Mouse (Mus musculus) left cerebral cortex, adult 2 months (tissue): Measurements from ENCODE around the gene Eef2kmt. TPM values are rescaled to one million over a fixed set of nuclear protein-coding genes. Genes with fewer than 3 reads are reported as not detected.

Experiments
- DNase-seq, 2 experiments: peaks; one replicate each; pipeline ENCODE4 v3.0.0; 2021 to 2022; ENCODE audit warnings: low spot score in 2 of 2, mixed read lengths in 1 of 2; ENCODE audit errors: extremely low spot score in 1 of 2
- H3K27ac ChIP-seq: fragments of 200-600 bp; 2 replicates; pipeline ENCODE4 v1.8.1; 2022
- H3K4me3 ChIP-seq: fragments of 200-600 bp; 2 replicates; pipeline ENCODE4 v1.8.1; 2022
- CTCF ChIP-seq: fragments of 200-600 bp; IDR thresholded peaks from 2 replicates; pipeline ENCODE4 v1.8.1; 2022; ENCODE audit warnings: antibody characterized with exemption, mild to moderate bottlenecking, moderate library complexity
- intact Hi-C: fragments of 180-260 bp; cut with DNase I; formaldehyde crosslinking; loops from one replicate; pipeline ENCODE4 v1.15.1; 2025
- microRNA-seq, 2 experiments: library from miRNA; unstranded; fragments of <30 nt; microRNA quantifications; one replicate each; pipeline ENCODE4 v1.2.0; 2021
- total RNA-seq, 2 experiments: library from RNA; stranded (reverse); gene quantifications; 2 replicates each; pipeline ENCODE4 v1.2.3; 2021

Eef2kmt gene
- total RNA-seq, 2 experiments from 2014 or later: 2.0 to 4.7 TPM

GRCm38 (mm10) chr16:5217341-5218133 is 38.2 kb downstream of the Eef2kmt start:
- Histone ChIP-seq H3K4me3 (no peak overlapping the region), H3K27ac (no peak overlapping the region)
- no peak for TF ChIP-seq CTCF
- DNase-seq: no peak
- intact Hi-C loops: no loop called here

- TF ChIP-seq CTCF: no peak
- no peak overlapping the region for H3K4me3 ChIP-seq
- intact Hi-C loops: no loop called here
- no peak for DNase-seq
- H3K27ac ChIP-seq: no peak overlapping the region
Measured at GRCm38 (mm10) chr16:5216686-5217085, 39.1 kb downstream of the Eef2kmt start.

- H3K4me3 ChIP-seq: no peak overlapping the region
- no peak for DNase-seq
- intact Hi-C loops: no loop called here
- no peak overlapping the region for H3K27ac ChIP-seq
- TF ChIP-seq CTCF: no peak
Measured at GRCm38 (mm10) chr16:5214126-5214525, 41.7 kb downstream of the Eef2kmt start.

GRCm38 (mm10) chr16:5212150-5212549 is 43.6 kb downstream of the Eef2kmt start:
- no peak for TF ChIP-seq CTCF
- H3K4me3 ChIP-seq: no peak overlapping the region
- DNase-seq: no peak
- intact Hi-C loops: no loop called here
- no peak overlapping the region for H3K27ac ChIP-seq

GRCm38 (mm10) chr16:5210365-5210764 is 45.4 kb downstream of the Eef2kmt start:
- intact Hi-C loops: no loop called here
- Histone ChIP-seq H3K4me3 (no peak overlapping the region), H3K27ac (no peak overlapping the region)
- DNase-seq: no peak
- TF ChIP-seq CTCF: no peak

- Histone ChIP-seq H3K4me3 (no peak overlapping the region), H3K27ac (no peak overlapping the region)
- no peak for DNase-seq
- no peak for TF ChIP-seq CTCF
- intact Hi-C loops: no loop called here
Measured at GRCm38 (mm10) chr16:5206051-5206450, 49.7 kb downstream of the Eef2kmt start.

GRCm38 (mm10) chr16:5205431-5205970 is 50.3 kb downstream of the Eef2kmt start:
- no peak for DNase-seq
- H3K4me3 ChIP-seq: no peak overlapping the region
- intact Hi-C loops: no loop called here
- H3K27ac ChIP-seq: no peak overlapping the region
- no peak for TF ChIP-seq CTCF

- TF ChIP-seq CTCF: no peak
- DNase-seq: peak; percentile 77 to 82
- intact Hi-C loops: loop anchor here (2.0 to 5.0 kb wide), 4 partner anchors 29 to 331 kb away; partner anchors contain the start of genes Alg1 and Ubn1
- Histone ChIP-seq H3K27ac (peak within 1 kb of the TSS; percentile 83), H3K4me3 (peak within 1 kb of the TSS; percentile 96)
Measured at GRCm38 (mm10) chr16:5203668-5204433, 51.9 kb downstream of the Eef2kmt start, which contains the start of gene Nagpa. Gene Nagpa (minus strand): TSS chr16:5204012.

- peak overlapping the region; percentile 96 for H3K4me3 ChIP-seq
- DNase-seq: peak in 1 of 2 experiments; percentile 40
- H3K27ac ChIP-seq: peak overlapping the region; percentile 83
- intact Hi-C loops: loop anchor here (2.0 to 5.0 kb wide), 4 partner anchors 30 to 332 kb away; partner anchors contain the start of genes Alg1 and Ubn1
- TF ChIP-seq CTCF: no peak
Measured at GRCm38 (mm10) chr16:5203200-5203599, 52.6 kb downstream of the Eef2kmt start.

GRCm38 (mm10) chr16:5202681-5203080 is 53.1 kb downstream of the Eef2kmt start:
- peak; percentile 77 for TF ChIP-seq CTCF
- H3K4me3 ChIP-seq: peak overlapping the region; percentile 96
- no peak overlapping the region for H3K27ac ChIP-seq
- intact Hi-C loops: loop anchor here (1.0 to 5.0 kb wide), 5 partner anchors 30 to 332 kb away; partner anchors contain the start of genes Alg1 and Ubn1
- DNase-seq: peak; percentile 46 to 54

GRCm38 (mm10) chr16:5195080-5195479 is 60.7 kb downstream of the Eef2kmt start:
- intact Hi-C loops: no loop called here
- TF ChIP-seq CTCF: peak; percentile 73
- H3K4me3 ChIP-seq: no peak overlapping the region
- no peak overlapping the region for H3K27ac ChIP-seq
- DNase-seq: peak in 1 of 2 experiments; percentile 45

Small RNAs within 50 kb of the gene (microRNA-seq; reads per million reads assigned to microRNA genes)
- gene Gm23689: 0 reads per million in 2 experiments
- gene Gm26095: 0 reads per million in 2 experiments
- 0 reads per million in 2 experiments for gene Mir6364

Other genes with a start within 250 kb of the Eef2kmt start
- gene Smim22, start 248.7 kb downstream of the Eef2kmt start, total RNA-seq: not detected
- gene Rogdi, start 242.4 kb downstream of the Eef2kmt start, total RNA-seq: 100 to 1,000 TPM; 209 to 213 TPM
- gene Glyr1, start 206.1 kb downstream of the Eef2kmt start, total RNA-seq: 100 to 1,000 TPM; 139 to 146 TPM
- gene Ubn1, start 205.9 kb downstream of the Eef2kmt start, total RNA-seq: 10 to 100 TPM; 44.1 to 45.3 TPM
- 1 to 10 TPM in 1 of 2 experiments, under 1 TPM in 1; 1.00 to 1.4 TPM for gene Ppl, start 123.6 kb downstream of the Eef2kmt start, total RNA-seq
- gene Sec14l5, start 108.9 kb downstream of the Eef2kmt start, total RNA-seq: 1 to 10 TPM; 4.8 to 5.0 TPM
- gene Nagpa, start 52.0 kb downstream of the Eef2kmt start, total RNA-seq: 10 to 100 TPM; 12.6 to 14.5 TPM
- gene AU021092, start 33.7 kb downstream of the Eef2kmt start, total RNA-seq: 1 to 10 TPM; 4.2 to 4.7 TPM
- gene Alg1, start 22.4 kb downstream of the Eef2kmt start, total RNA-seq: 10 to 100 TPM; 25.5 to 26.8 TPM